ENCODE assay signal across 13 mouse cellular contexts in genomic region chr12:99154230-99154629, GRCm38 (mm10).
DNase-seq lines count a peak whose midpoint lies in the region; ATAC-seq lines count a peak whose summit lies in the region.
"Had no signal": no experiment of that assay in that cellular context is flagged by ENCODE, and none has a peak within 500 bp of the region (broad histone marks: within the 10 kb centered on the region; RNA-seq: fewer than 3 reads in every experiment).

No protein-coding gene starts in this region.

- H3K36me3 ChIP-seq in neural tube, embryonic 12.5 days, result no peaks in the 10 kb centered on the region
- H3K36me3 ChIP-seq in limb, embryonic 13.5 days, result no peaks in the 10 kb centered on the region
- H3K36me3 ChIP-seq in kidney, embryonic 14.5 days (ENCODE audit: control insufficient read depth, insufficient read depth, low read length), result no peaks in the 10 kb centered on the region
- H3K36me3 ChIP-seq: embryonic facial prominence, embryonic 13.5 days had no signal

- H3K9ac ChIP-seq in neural tube, embryonic 12.5 days, result no peak overlapping the region
- no peak overlapping the region for H3K9ac ChIP-seq in limb, embryonic 13.5 days
- H3K9ac ChIP-seq in kidney, embryonic 14.5 days (ENCODE audit: low read depth, low read length), result no peak overlapping the region

- no peak overlapping the region for H3K4me2 ChIP-seq in neural tube, embryonic 12.5 days (replicated peaks)
- H3K4me2 ChIP-seq in limb, embryonic 13.5 days (replicated peaks), result peak overlapping the region; percentile 53
- H3K4me2 ChIP-seq in kidney, embryonic 14.5 days (replicated peaks; ENCODE audit: low read depth, low read length), result no peak overlapping the region
- H3K4me2 ChIP-seq: embryonic facial prominence, embryonic 13.5 days had no signal

- 83% methylated on average over 7 of the region's 7 CpGs for WGBS in neural tube, embryonic 12.5 days
- WGBS in limb, embryonic 13.5 days, result 69% methylated on average over 7 of the region's 7 CpGs
- 84% methylated on average over 7 of the region's 7 CpGs for WGBS in kidney, embryonic 14.5 days

- H3K4me3 ChIP-seq in neural tube, embryonic 12.5 days, result no peak overlapping the region
- no peak overlapping the region for H3K4me3 ChIP-seq in limb, embryonic 13.5 days
- no peak overlapping the region for H3K4me3 ChIP-seq in kidney, embryonic 14.5 days (ENCODE audit: low read length)
- H3K4me3 ChIP-seq: embryonic facial prominence, embryonic 13.5 days had no signal

- peaks cover 8% of the 10 kb centered on the region for H3K4me1 ChIP-seq in neural tube, embryonic 12.5 days
- H3K4me1 ChIP-seq in limb, embryonic 13.5 days, result peaks cover 11% of the 10 kb centered on the region
- no peaks in the 10 kb centered on the region for H3K4me1 ChIP-seq in kidney, embryonic 14.5 days (ENCODE audit: control insufficient read depth, insufficient read depth, low read length)

- H3K27me3 ChIP-seq in neural tube, embryonic 12.5 days (replicated peaks), result no peaks in the 10 kb centered on the region
- no peaks in the 10 kb centered on the region for H3K27me3 ChIP-seq in limb, embryonic 13.5 days
- no peaks in the 10 kb centered on the region for H3K27me3 ChIP-seq in kidney, embryonic 14.5 days (ENCODE audit: control insufficient read depth, insufficient read depth, low read length)
- H3K27me3 ChIP-seq: embryonic facial prominence, embryonic 13.5 days had no signal

- H3K27ac ChIP-seq in neural tube, embryonic 12.5 days, result 0 out of 2 replicates have a peak overlapping the region, but pooled peaks have one; percentile 4
- H3K27ac ChIP-seq in limb, embryonic 13.5 days, result no peak overlapping the region
- H3K27ac ChIP-seq in kidney, embryonic 14.5 days (ENCODE audit: low read depth, low read length), result no peak overlapping the region
- H3K27ac ChIP-seq: embryonic facial prominence, embryonic 13.5 days had no signal

- peaks cover 9% of the 10 kb centered on the region; the same call in 1 of the 2 replicates for H3K9me3 ChIP-seq in neural tube, embryonic 12.5 days
- H3K9me3 ChIP-seq in limb, embryonic 13.5 days, result peaks cover 4% of the 10 kb centered on the region; the same call in 1 of the 2 replicates
- H3K9me3 ChIP-seq in kidney, embryonic 14.5 days (ENCODE audit: control insufficient read depth, low read length), result peaks cover 4% of the 10 kb centered on the region

- DNase-seq in heart, adult 11 months, result peak; percentile 45
- no peak for DNase-seq in heart, adult 18-20 months
- no peak for DNase-seq in neural tube, embryonic 10.5 days (ENCODE audit: extremely low spot score, low spot score)
- DNase-seq in cerebellum, postnatal 4 days (ENCODE audit: low spot score in 2 of 2), result no peak
- no peak for DNase-seq in left cerebral cortex, adult 8-10 months (ENCODE audit: low spot score in 2 of 2)
- DNase-seq: adrenal gland, adult 8-10 months; kidney, adult 9 months; layer of hippocampus, postnatal 36 days; thymus, postnatal 4 days had no signal

- ATAC-seq in neural tube, embryonic 12.5 days (ENCODE audit: low FRiP score, low read depth), result no peak
- ATAC-seq in limb, embryonic 13.5 days (ENCODE audit: low FRiP score, low read depth), result no peak
- ATAC-seq in kidney, embryonic 14.5 days (ENCODE audit: low FRiP score, low TSS enrichment), result no peak
